Mouse (Mus musculus): Measurements from ENCODE around the gene Uncx. TPM values are rescaled to one million over a fixed set of nuclear protein-coding genes. Genes with fewer than 3 reads are reported as not detected.

The Uncx gene
- polyA plus RNA-seq (2015; fragmentation: Nextera tagmentation; extraction: Ambion mirVana), result not detected in 2 replicates

GRCm38 (mm10) chr5:139543214-139543613 is at the start of gene Uncx:
Gene Uncx (plus strand): TSS chr5:139543494.

Other genes with a start within 250 kb of the Uncx start
- gene Adap1, start 217.9 kb upstream of the Uncx start, polyA plus RNA-seq (2015; fragmentation: Nextera tagmentation; extraction: Ambion mirVana), result 5.7 and 8.0 TPM in 2 replicates
- 51.9 and 58.0 TPM in 2 replicates for gene Cox19, start 192.1 kb upstream of the Uncx start, polyA plus RNA-seq (2015; fragmentation: Nextera tagmentation; extraction: Ambion mirVana)
- gene Cyp2w1, start 190.9 kb upstream of the Uncx start, polyA plus RNA-seq (2015; fragmentation: Nextera tagmentation; extraction: Ambion mirVana), result not detected in 2 replicates
- 21.5 and 24.2 TPM in 2 replicates for gene Gpr146, start 165.8 kb upstream of the Uncx start, polyA plus RNA-seq (2015; fragmentation: Nextera tagmentation; extraction: Ambion mirVana)
- gene C130050O18Rik, start 138.2 kb upstream of the Uncx start, polyA plus RNA-seq (2015; fragmentation: Nextera tagmentation; extraction: Ambion mirVana), result 3.1 and 5.5 TPM in 2 replicates
- 0.46 and 0.72 TPM in 2 replicates for gene Gper1, start 120.3 kb upstream of the Uncx start, polyA plus RNA-seq (2015; fragmentation: Nextera tagmentation; extraction: Ambion mirVana)
- 23.7 and 26.7 TPM in 2 replicates for gene 3110082I17Rik, start 83.0 kb upstream of the Uncx start, polyA plus RNA-seq (2015; fragmentation: Nextera tagmentation; extraction: Ambion mirVana)
- gene Zfand2a, start 58.9 kb upstream of the Uncx start, polyA plus RNA-seq (2015; fragmentation: Nextera tagmentation; extraction: Ambion mirVana), result 3.1 and 3.3 TPM in 2 replicates
- gene Micall2, start 192.8 kb downstream of the Uncx start, polyA plus RNA-seq (2015; fragmentation: Nextera tagmentation; extraction: Ambion mirVana), result 12.3 and 12.4 TPM in 2 replicates
- 14.0 and 14.6 TPM in 2 replicates for gene Ints1, start 232.2 kb downstream of the Uncx start, polyA plus RNA-seq (2015; fragmentation: Nextera tagmentation; extraction: Ambion mirVana)
- gene Mafk, start 248.0 kb downstream of the Uncx start, polyA plus RNA-seq (2015; fragmentation: Nextera tagmentation; extraction: Ambion mirVana), result 32.4 and 34.7 TPM in 2 replicates

Measured in spleen, postnatal 0 days (tissue).